Mouse (Mus musculus) embryonic facial prominence, embryonic 13.5 days (tissue): ENCODE results near the gene Olfr347. TPM values are rescaled to one million over a fixed set of nuclear protein-coding genes. Genes with fewer than 3 reads are reported as not detected.

Experiments used
- ATAC-seq: fragments of 200-750 bp; cut with Nextera tagmentation; 2 replicates; pipeline ENCODE4 v1.8.0; 2017; ENCODE audit warnings: low read depth; ENCODE audit not compliant: insufficient number of reproducible peaks, insufficient read depth, low FRiP score, low TSS enrichment
- H3K27ac ChIP-seq: fragments of 300-500 bp; sonication (generic); 2 replicates; pipeline ENCODE4 v1.5.1; 2015; ENCODE audit warnings: moderate library complexity, mild to moderate bottlenecking, inconsistent platforms
- H3K27me3 ChIP-seq: fragments of 300-500 bp; sonication (generic); 2 replicates; pipeline ENCODE4 v1.6.1; 2015; ENCODE audit warnings: mild to moderate bottlenecking, inconsistent platforms
- H3K36me3 ChIP-seq: fragments of 300-500 bp; sonication (generic); 2 replicates; pipeline ENCODE4 v1.6.1; 2015; ENCODE audit warnings: mild to moderate bottlenecking, inconsistent platforms
- H3K4me1 ChIP-seq: fragments of 300-500 bp; sonication (generic); 2 replicates; pipeline ENCODE4 v1.6.1; 2015; ENCODE audit warnings: inconsistent platforms
- H3K4me2 ChIP-seq: fragments of 300-500 bp; sonication (generic); 2 replicates; pipeline ENCODE4 v1.6.1; 2015; ENCODE audit warnings: moderate library complexity, mild to moderate bottlenecking, inconsistent platforms
- H3K4me3 ChIP-seq: fragments of 300-500 bp; sonication (generic); 2 replicates; pipeline ENCODE4 v1.5.1; 2015; ENCODE audit warnings: mild to moderate bottlenecking, inconsistent platforms
- H3K9ac ChIP-seq: fragments of 300-500 bp; sonication (generic); 2 replicates; pipeline ENCODE4 v1.6.1; 2015; ENCODE audit warnings: mild to moderate bottlenecking, inconsistent platforms
- H3K9me3 ChIP-seq: fragments of 300-500 bp; sonication (generic); 2 replicates; pipeline ENCODE4 v1.6.1; 2016; ENCODE audit warnings: inconsistent platforms
- WGBS: fragments of 180-500 bp; shearing (Covaris S2); methylation state at CpG from one replicate; pipeline ENCODE4 v1.1.7; 2015; ENCODE audit warnings: mixed read lengths; 5-methylcytosine and 5-hydroxymethylcytosine counted together
- polyA plus RNA-seq: library from polyadenylated mRNA; unstranded; fragments of >200 nt; fragmentation: Nextera tagmentation; extraction: Ambion mirVana; gene quantifications from 2 replicates; pipeline ENCODE4 v1.2.1, GENCODE M21; 2015

The Olfr347 gene
- not detected in 2 replicates for polyA plus RNA-seq

- no peak for ATAC-seq
- Histone ChIP-seq H3K27ac (no peak within 1 kb of the TSS), H3K4me3 (no peak within 1 kb of the TSS), H3K9ac (no peak within 1 kb of the TSS), H3K4me2 (no peak within 1 kb of the TSS), H3K27me3 (no peaks in the 10 kb centered on the region), H3K9me3 (no peaks in the 10 kb centered on the region), H3K36me3 (no peaks in the 10 kb centered on the region), H3K4me1 (no peaks in the 10 kb centered on the region)
These were observed at the start of gene Olfr347 for GRCm38 (mm10) chr2:36731602-36732001. Gene Olfr347, plus strand, starts transcription at chr2:36731902.

GRCm38 (mm10) chr2:36685488-36685887 is 46.2 kb upstream of the Olfr347 start, which contains the start of gene Olfr346:
Gene Olfr346, plus strand, starts transcription at chr2:36685788.
- no peak for ATAC-seq
- Histone ChIP-seq H3K27ac (no peak within 1 kb of the TSS), H3K9ac (no peak within 1 kb of the TSS), H3K9me3 (no peaks in the 10 kb centered on the region), H3K4me2 (no peak within 1 kb of the TSS), H3K4me3 (no peak within 1 kb of the TSS), H3K27me3 (no peaks in the 10 kb centered on the region), H3K36me3 (no peaks in the 10 kb centered on the region), H3K4me1 (no peaks in the 10 kb centered on the region)
- 97% methylated on average over 1 of the region's 1 CpGs for WGBS

GRCm38 (mm10) chr2:36736226-36736625 is 4.5 kb downstream of the Olfr347 start:
- Histone ChIP-seq H3K36me3 (no peaks in the 10 kb centered on the region), H3K27me3 (no peaks in the 10 kb centered on the region), H3K4me3 (no peak overlapping the region), H3K9me3 (peaks cover 3% of the 10 kb centered on the region; the same call in 1 of the 2 replicates), H3K4me2 (no peak overlapping the region), H3K27ac (no peak overlapping the region), H3K4me1 (no peaks in the 10 kb centered on the region), H3K9ac (no peak overlapping the region)
- WGBS: 53% methylated on average over 3 of the region's 3 CpGs
- ATAC-seq: no peak

- WGBS: 73% methylated on average over 2 of the region's 2 CpGs
- ATAC-seq: no peak
- Histone ChIP-seq H3K9ac (no peak within 1 kb of the TSS), H3K36me3 (no peaks in the 10 kb centered on the region), H3K4me1 (no peaks in the 10 kb centered on the region), H3K9me3 (peaks cover 9% of the 10 kb centered on the region), H3K27me3 (no peaks in the 10 kb centered on the region), H3K4me2 (no peak within 1 kb of the TSS), H3K4me3 (no peak within 1 kb of the TSS), H3K27ac (no peak within 1 kb of the TSS)
These were observed 52.3 kb downstream of the Olfr347 start, which contains the start of gene Olfr348 for GRCm38 (mm10) chr2:36783976-36784375. Gene Olfr348, plus strand, starts transcription at chr2:36784276.

Other genes with a start within 250 kb of the Olfr347 start
- gene Olfr341, start 249.4 kb upstream of the Olfr347 start, polyA plus RNA-seq: 0.10 TPM in 1 of 2 replicates, not detected in the other
- not detected in 2 replicates for gene Olfr342, start 206.9 kb upstream of the Olfr347 start, polyA plus RNA-seq
- 0.10 TPM in 1 of 2 replicates, not detected in the other for gene Olfr344, start 165.2 kb upstream of the Olfr347 start, polyA plus RNA-seq
- not detected in 2 replicates for gene Olfr345, start 91.9 kb upstream of the Olfr347 start, polyA plus RNA-seq
- gene Olfr346, start 46.1 kb upstream of the Olfr347 start, polyA plus RNA-seq: not detected in 2 replicates
- not detected in 2 replicates for gene Olfr348, start 52.4 kb downstream of the Olfr347 start, polyA plus RNA-seq
- gene Olfr50, start 58.6 kb downstream of the Olfr347 start, polyA plus RNA-seq: not detected in 2 replicates
- gene Olfr3, start 85.1 kb downstream of the Olfr347 start, polyA plus RNA-seq: not detected in 2 replicates
- gene Olfr350, start 114.4 kb downstream of the Olfr347 start, polyA plus RNA-seq: not detected in 2 replicates
- gene Olfr351, start 130.8 kb downstream of the Olfr347 start, polyA plus RNA-seq: not detected in 2 replicates
- not detected in 2 replicates for gene Olfr352, start 136.6 kb downstream of the Olfr347 start, polyA plus RNA-seq
- not detected in 2 replicates for gene Olfr353, start 161.0 kb downstream of the Olfr347 start, polyA plus RNA-seq
- gene Olfr354, start 173.8 kb downstream of the Olfr347 start, polyA plus RNA-seq: not detected in 2 replicates
- not detected in 2 replicates for gene Olfr355, start 197.0 kb downstream of the Olfr347 start, polyA plus RNA-seq
- gene Olfr356, start 205.2 kb downstream of the Olfr347 start, polyA plus RNA-seq: not detected in 2 replicates